Mouse (Mus musculus) embryo, embryonic 11 days (tissue): ENCODE measurements around the gene Gpn2.

Experiments used
- DNase-seq: peaks from one replicate; pipeline ENCODE4 v3.0.0-alpha.2; 2015

The Gpn2 gene

DNA sequence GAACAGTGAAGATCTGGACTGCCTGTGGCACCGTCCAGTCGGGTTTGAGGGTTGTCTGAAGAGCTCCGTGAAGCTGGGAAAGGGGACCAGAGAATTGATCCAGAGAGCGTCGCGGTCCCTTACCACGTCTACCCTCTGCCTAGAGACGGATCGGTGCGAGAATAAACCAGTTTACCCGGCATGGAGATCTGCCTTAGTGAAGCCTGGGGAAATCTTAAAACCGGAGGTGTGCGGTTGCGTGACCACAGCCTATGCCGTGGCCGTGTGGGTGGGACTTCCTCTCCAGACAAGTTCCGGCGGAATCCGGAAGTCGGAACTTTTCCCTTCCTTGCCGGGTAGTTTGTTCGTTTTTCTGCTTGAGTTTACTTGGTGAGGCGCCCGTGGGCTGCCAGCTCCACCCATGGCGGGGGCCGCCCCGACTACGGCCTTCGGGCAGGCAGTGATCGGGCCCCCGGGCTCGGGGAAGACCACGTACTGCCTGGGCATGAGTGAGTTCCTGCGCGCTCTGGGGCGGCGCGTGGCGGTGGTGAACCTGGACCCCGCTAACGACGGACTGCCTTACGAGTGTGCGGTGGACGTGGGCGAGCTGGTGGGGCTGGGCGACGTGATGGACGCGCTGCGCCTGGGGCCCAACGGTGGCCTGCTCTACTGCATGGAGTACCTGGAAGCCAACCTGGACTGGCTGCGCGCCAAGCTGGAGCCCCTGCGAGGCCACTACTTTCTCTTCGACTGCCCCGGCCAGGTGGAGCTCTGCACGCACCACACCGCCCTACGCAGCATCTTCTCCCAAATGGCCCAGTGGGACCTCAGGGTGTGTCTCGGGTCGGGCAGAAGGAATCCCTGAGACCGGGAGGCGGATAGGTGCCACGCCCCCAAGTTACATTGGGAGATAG lies at the start of gene Gpn2:
Gpn2 (plus strand) TSS at position 304 of the 893 bp plus-strand sequence.
- DNase-seq, result peak; percentile 92

DNA sequence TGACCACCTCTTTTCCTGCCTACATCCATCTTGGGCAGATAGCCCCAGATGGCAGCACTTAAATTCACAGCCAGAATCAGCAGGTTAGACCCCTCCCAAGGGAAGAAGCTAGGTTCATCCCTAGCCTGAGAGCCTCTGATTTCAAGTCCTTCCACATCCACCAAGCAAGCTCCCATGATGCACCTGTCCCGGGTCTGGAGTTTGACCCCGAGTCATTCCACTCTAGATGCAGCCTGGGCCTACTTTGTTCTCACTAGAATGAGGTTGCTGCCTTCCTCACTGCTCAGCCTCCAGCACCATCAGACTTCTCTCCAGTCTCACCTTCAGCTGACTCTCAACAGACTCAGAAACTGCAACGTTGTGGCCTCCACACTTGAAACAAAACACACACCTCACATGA lies 48.1 kb upstream of the Gpn2 start:
- DNase-seq, result no peak

DNA sequence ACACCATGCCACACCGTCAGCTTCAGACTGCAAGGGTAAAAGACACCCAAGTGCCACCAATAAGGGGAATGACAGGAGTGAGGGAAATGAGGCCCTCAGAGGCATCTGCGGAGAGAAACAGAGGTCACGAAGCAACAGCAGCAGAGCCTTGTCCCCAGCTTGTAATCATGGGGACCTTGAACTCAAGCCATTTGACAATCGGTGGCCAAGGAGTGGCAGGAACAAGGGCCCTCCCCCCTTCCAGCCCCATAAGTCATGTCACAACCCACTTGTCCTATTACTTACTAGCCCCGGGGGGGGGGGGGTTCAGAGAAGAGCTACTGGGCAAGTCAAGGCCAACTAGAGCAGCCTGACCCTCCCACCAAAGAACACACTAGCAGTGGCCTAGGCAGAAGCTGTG lies 47.5 kb upstream of the Gpn2 start:
- DNase-seq, result no peak

DNA sequence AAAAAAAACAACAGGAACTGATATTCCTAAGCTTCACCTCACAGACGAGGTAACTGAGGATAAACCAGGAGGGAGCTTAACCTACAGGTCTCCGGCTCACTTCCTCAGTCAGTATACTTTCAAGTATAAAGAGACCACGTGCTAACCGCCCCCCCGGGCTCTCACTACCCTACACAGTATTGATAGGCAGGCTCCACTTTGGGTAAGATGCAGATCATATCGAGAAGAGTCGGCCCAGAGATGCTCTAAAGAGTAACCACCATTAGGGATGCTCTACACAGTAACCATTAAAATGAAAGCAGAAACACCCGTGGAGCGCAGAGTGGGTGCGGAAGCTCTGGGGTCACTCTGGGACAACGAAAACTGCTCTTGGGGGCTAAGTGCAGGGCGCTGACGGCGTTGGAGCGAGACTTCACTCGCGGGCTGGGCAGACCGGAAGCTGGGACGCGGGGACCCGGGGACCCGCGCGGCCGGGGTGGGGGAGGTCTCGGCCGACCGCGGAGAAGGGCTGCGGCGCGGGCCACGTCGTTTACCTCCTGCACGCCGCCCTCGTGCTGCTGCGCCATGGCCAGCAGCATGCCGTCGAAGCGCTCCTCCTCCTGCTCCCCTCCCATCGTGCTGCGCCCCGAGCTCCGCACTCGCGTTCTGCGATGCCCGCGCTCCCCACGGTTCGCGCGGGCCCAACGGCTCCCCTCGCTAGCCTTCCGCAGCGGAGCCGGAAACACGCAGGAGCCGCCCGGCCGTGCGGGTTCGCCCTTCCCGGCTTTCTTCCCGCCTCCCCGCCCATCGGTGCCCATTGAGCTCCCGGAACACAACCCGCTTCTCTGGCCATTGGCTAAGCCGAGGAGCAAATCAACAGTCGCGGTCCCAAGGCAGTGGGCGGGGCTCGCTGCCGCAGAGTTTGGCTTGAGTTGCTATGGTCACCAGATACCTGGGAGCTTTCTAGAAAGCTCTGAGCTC lies 38.6 kb upstream of the Gpn2 start, which contains the start of gene Nudc:
Nudc (minus strand) TSS at position 725 of the 960 bp plus-strand sequence.
- DNase-seq, result peak; percentile 98

- DNase-seq, result no peak
Observed at GRCm38 (mm10) chr4:133552029-133552428, 32.1 kb upstream of the Gpn2 start.

- DNase-seq, result no peak
Observed at GRCm38 (mm10) chr4:133552768-133553447, 31.3 kb upstream of the Gpn2 start, which contains the start of gene Nr0b2. Gene Nr0b2 (plus strand): TSS chr4:133553376.

DNA sequence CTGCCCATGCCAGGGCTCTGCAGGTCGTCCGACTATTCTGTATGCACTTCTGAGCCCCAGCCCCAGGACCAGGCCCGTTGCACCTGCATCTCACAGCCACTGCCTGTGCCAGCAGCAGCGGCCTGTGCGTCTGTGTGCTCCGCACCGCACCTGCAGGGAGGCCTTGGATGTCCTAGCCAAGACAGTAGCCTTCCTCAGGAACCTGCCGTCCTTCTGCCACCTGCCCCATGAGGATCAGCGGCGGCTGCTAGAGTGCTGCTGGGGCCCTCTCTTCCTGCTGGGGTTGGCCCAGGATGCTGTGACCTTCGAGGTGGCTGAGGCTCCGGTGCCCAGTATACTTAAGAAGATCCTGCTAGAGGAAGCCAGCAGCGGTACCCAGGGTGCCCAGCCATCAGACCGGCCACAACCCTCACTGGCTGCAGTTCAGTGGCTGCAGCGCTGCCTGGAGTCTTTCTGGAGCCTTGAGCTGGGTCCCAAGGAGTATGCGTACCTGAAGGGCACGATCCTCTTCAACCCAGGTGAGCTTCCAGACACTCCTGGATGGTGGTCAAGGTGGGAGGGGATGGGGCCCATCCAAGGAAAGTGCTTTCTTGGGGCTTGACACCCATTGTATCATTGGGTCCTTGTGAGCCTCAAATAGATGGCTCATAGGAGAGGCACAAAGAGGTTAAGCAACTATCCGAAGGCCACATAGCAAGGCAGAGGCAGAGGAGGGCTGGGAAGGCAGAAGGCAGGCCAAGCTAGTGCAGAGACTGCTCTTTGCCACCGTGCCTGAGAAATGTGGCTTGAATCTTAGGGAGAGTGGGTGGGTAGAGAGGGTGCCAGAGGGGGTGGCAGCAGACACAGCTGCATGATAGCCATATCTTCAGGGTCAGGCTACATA lies 30.5 kb upstream of the Gpn2 start:
- no peak for DNase-seq

GRCm38 (mm10) chr4:133557041-133557717 lies 27.0 kb upstream of the Gpn2 start:
- peak; percentile 20 for DNase-seq

GRCm38 (mm10) chr4:133559846-133560245 lies 24.3 kb upstream of the Gpn2 start:
- no peak for DNase-seq

GRCm38 (mm10) chr4:133561622-133562021 lies 22.5 kb upstream of the Gpn2 start:
- no peak for DNase-seq

- no peak for DNase-seq
Observed at GRCm38 (mm10) chr4:133563123-133563571, 21.0 kb upstream of the Gpn2 start.

DNA sequence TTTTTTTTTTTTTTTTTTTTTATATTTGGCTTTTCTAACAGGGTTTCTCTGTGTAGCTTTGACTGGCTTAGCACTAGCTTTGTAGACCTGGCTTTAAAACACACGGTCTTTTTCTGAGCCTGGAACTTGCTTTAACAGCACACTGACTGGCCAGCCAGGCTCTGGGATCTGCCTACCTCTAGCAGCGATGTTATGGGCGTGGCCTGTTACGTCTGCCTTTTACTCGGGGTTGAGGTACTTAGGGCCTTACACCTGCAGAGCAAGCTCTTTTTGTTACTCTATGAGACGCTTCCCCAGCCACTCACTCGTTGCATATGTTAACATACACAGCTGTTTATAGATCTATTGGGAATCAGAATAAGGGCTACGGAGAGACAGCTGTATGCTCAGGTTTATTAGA lies 16.9 kb upstream of the Gpn2 start:
- peak; percentile 5 for DNase-seq

- no peak for DNase-seq
Observed at GRCm38 (mm10) chr4:133569291-133570065, 14.7 kb upstream of the Gpn2 start.

- no peak for DNase-seq
Observed at GRCm38 (mm10) chr4:133570066-133570466, 14.1 kb upstream of the Gpn2 start.

GRCm38 (mm10) chr4:133574070-133574842 lies 9.9 kb upstream of the Gpn2 start, which contains the start of gene Gpatch3:
Gene Gpatch3 (plus strand): TSS chr4:133574745.
- peak; percentile 97 for DNase-seq

DNA sequence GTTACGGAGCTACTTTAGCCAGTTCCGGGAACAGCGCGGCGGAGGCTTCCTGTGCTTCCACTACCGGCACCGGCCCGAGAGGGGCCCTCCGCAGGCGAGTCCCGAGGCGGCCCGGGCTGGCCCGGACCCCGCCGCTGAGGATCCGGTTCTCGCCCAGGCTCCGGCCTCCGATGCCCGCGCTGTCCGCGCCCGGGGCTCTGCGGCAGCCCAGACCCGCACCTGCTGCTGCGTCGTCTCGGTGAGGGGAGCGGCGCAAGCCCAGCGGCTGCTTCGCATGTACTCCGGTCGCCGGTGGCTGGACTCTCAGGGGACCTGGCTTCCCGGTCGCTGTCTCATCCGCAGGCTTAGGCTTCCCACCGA lies 9.3 kb upstream of the Gpn2 start:
- no peak for DNase-seq

DNA sequence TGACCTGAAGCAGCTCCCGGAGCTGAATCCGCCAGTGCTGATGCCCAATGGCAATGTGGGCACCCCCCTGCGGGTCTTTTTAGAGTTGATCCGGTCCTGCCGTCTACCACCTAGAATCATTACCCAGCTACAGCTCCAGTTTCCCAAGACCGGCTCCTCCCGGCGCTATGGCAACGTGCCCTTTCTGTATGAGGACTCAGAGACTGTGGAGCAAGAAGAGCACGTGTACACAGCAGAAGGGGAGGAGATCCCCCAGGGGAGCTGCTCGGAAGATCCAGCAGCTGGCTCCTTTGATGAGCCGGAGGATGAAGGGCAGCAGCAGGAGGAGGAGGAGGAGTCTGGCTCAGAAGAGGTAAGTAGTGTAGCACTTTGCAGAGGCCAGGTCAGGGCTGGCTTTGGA lies 6.2 kb upstream of the Gpn2 start:
- DNase-seq, result no peak

GRCm38 (mm10) chr4:133583690-133584058 lies 488 bp upstream of the Gpn2 start:
- no peak for DNase-seq

DNA sequence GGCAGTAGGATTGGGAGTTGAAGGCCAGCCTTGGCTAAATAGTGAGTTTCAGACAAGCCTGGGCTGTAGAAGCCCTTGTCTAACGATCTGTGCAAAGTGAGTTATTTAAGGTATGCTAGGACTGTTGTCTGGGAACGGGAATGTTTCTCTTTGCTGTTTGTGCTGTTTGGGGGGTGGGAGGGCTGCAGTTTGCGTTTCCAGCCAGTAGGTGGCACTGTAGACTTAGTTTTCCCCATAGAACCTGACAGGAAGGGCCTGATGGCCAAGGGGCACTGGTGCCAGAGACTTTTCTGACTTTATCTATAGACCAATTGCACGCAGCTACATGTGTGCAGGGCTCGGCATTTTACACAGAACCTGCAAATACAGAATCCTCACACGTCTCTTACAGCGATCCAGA lies 8.4 kb downstream of the Gpn2 start:
- DNase-seq, result peak; percentile 72
